8 mouse cellular contexts compared by ENCODE assay signal in genomic region chr10:102878010-102878409, GRCm38 (mm10).
DNase-seq lines count a peak whose midpoint lies in the region; ATAC-seq and TF ChIP-seq lines count a peak whose summit lies in the region.

No protein-coding gene starts in this region.

- peak; percentile 93 for ATAC-seq in forebrain, embryonic 15.5 days (replicated peaks)
- peak; percentile 65; the same call in 1 of the 2 replicates for ATAC-seq in limb, embryonic 11.5 days (ENCODE audit: insufficient number of reproducible peaks, low FRiP score, low TSS enrichment, low read depth)
- no peak; the same call in 1 of the 2 replicates for ATAC-seq in neural tube, embryonic 15.5 days (ENCODE audit: low FRiP score)

- peak overlapping the region; percentile 18; the same call in 1 of the 2 replicates for H3K4me2 ChIP-seq in forebrain, embryonic 15.5 days (replicated peaks)
- no peak overlapping the region for H3K4me2 ChIP-seq in limb, embryonic 11.5 days (ENCODE audit: low read depth, severe bottlenecking)
- peak overlapping the region; percentile 44 for H3K4me2 ChIP-seq in neural tube, embryonic 15.5 days

- peak; percentile 76 for TF ChIP-seq CTCF in heart, adult 2 months (IDR thresholded peaks at IDR 0.05)
- TF ChIP-seq CTCF in kidney, adult 2 months (conservative IDR thresholded peaks at IDR 0.05; ENCODE audit: insufficient read depth, insufficient read length, low read depth, low read length): peak; percentile 23; the same call in 1 of the 2 replicates

- DNase-seq in heart, adult 2 months: no peak
- no peak for DNase-seq in heart, embryonic 10.5 days (ENCODE audit: low spot score)
- DNase-seq in R1 (ENCODE audit: low read depth, low spot score): peak; percentile 29
- DNase-seq in kidney, adult 2 months: peak; percentile 39
- DNase-seq in limb, embryonic 11.5 days (ENCODE audit: low spot score): peak; percentile 58
- no peak for DNase-seq in yolk sac, embryonic 10.5 days (ENCODE audit: low spot score)

- 30% methylated on average over 11 of the region's 11 CpGs for WGBS in heart, adult 2 months
- WGBS in heart, embryonic 10.5 days: 38% methylated on average over 11 of the region's 11 CpGs
- WGBS in forebrain, embryonic 15.5 days: 29% methylated on average over 11 of the region's 11 CpGs
- WGBS in kidney, adult 2 months: 22% methylated on average over 11 of the region's 11 CpGs
- WGBS in limb, embryonic 11.5 days: 25% methylated on average over 11 of the region's 11 CpGs
- 33% methylated on average over 11 of the region's 11 CpGs for WGBS in neural tube, embryonic 15.5 days

- no peaks in the 10 kb centered on the region for H3K27me3 ChIP-seq in heart, adult 2 months (ENCODE audit: control insufficient read depth, insufficient read depth, low read length)
- H3K27me3 ChIP-seq in heart, embryonic 10.5 days (ENCODE audit: insufficient read depth, poor library complexity, severe bottlenecking): no peaks in the 10 kb centered on the region
- H3K27me3 ChIP-seq in forebrain, embryonic 15.5 days: no peaks in the 10 kb centered on the region
- H3K27me3 ChIP-seq in kidney, adult 2 months (replicated peaks; ENCODE audit: control insufficient read depth, insufficient read depth, low read length): no peaks in the 10 kb centered on the region
- no peaks in the 10 kb centered on the region for H3K27me3 ChIP-seq in limb, embryonic 11.5 days (ENCODE audit: control insufficient read depth, insufficient read depth, low read length)
- H3K27me3 ChIP-seq in neural tube, embryonic 15.5 days (replicated peaks): no peaks in the 10 kb centered on the region

- H3K36me3 ChIP-seq in heart, adult 2 months (ENCODE audit: control insufficient read depth, insufficient read depth, low read length): no peaks in the 10 kb centered on the region
- no peaks in the 10 kb centered on the region for H3K36me3 ChIP-seq in heart, embryonic 10.5 days
- H3K36me3 ChIP-seq in forebrain, embryonic 15.5 days: no peaks in the 10 kb centered on the region
- H3K36me3 ChIP-seq in kidney, adult 2 months (ENCODE audit: control insufficient read depth, insufficient read depth, low read length): no peaks in the 10 kb centered on the region
- H3K36me3 ChIP-seq in limb, embryonic 11.5 days (ENCODE audit: control insufficient read depth, insufficient read depth, low read length): no peaks in the 10 kb centered on the region
- no peaks in the 10 kb centered on the region for H3K36me3 ChIP-seq in neural tube, embryonic 15.5 days

- no peak overlapping the region for H3K27ac ChIP-seq in heart, adult 2 months
- no peak overlapping the region for H3K27ac ChIP-seq in heart, embryonic 10.5 days
- no peak overlapping the region for H3K27ac ChIP-seq in forebrain, embryonic 15.5 days (replicated peaks)
- no peak overlapping the region for H3K27ac ChIP-seq in kidney, adult 2 months (ENCODE audit: insufficient read depth, low read depth, low read length)
- no peak overlapping the region for H3K27ac ChIP-seq in limb, embryonic 11.5 days (replicated peaks; ENCODE audit: low read depth, low read length)
- no peak overlapping the region for H3K27ac ChIP-seq in neural tube, embryonic 15.5 days (replicated peaks)

- H3K4me1 ChIP-seq in heart, adult 2 months (ENCODE audit: control insufficient read depth, insufficient read depth, low read length): no peaks in the 10 kb centered on the region
- H3K4me1 ChIP-seq in heart, embryonic 10.5 days: no peaks in the 10 kb centered on the region
- H3K4me1 ChIP-seq in forebrain, embryonic 15.5 days: 0 out of 2 replicates have a peak, but pooled peaks cover 2% of the 10 kb centered on the region
- H3K4me1 ChIP-seq in kidney, adult 2 months (ENCODE audit: control insufficient read depth, insufficient read depth, low read length): no peaks in the 10 kb centered on the region
- no peaks in the 10 kb centered on the region; the same call in 1 of the 2 replicates for H3K4me1 ChIP-seq in limb, embryonic 11.5 days (ENCODE audit: control insufficient read depth, insufficient read depth, low read length)
- no peaks in the 10 kb centered on the region for H3K4me1 ChIP-seq in neural tube, embryonic 15.5 days

- no peak for TF ChIP-seq EP300 in heart, adult 2 months (IDR thresholded peaks at IDR 0.05; ENCODE audit: insufficient read depth, low read depth, low read length)

- intact Hi-C loops in heart, adult 2 months (cut with DNase I): no loop called here

- no peaks in the 10 kb centered on the region for H3K9me3 ChIP-seq in heart, embryonic 10.5 days
- H3K9me3 ChIP-seq in forebrain, embryonic 15.5 days: no peaks in the 10 kb centered on the region
- no peaks in the 10 kb centered on the region for H3K9me3 ChIP-seq in limb, embryonic 11.5 days (ENCODE audit: control insufficient read depth, low read length)
- no peaks in the 10 kb centered on the region for H3K9me3 ChIP-seq in neural tube, embryonic 15.5 days (replicated peaks)

- no peak overlapping the region for H3K4me3 ChIP-seq in heart, adult 2 months
- no peak overlapping the region for H3K4me3 ChIP-seq in heart, embryonic 10.5 days
- no peak overlapping the region for H3K4me3 ChIP-seq in forebrain, embryonic 15.5 days
- H3K4me3 ChIP-seq in kidney, adult 2 months (ENCODE audit: insufficient read depth, low read depth, low read length): no peak overlapping the region
- H3K4me3 ChIP-seq in limb, embryonic 11.5 days (ENCODE audit: low read depth, low read length): no peak overlapping the region
- no peak overlapping the region for H3K4me3 ChIP-seq in neural tube, embryonic 15.5 days (replicated peaks)

- H3K79me2 ChIP-seq in heart, adult 2 months (replicated peaks; ENCODE audit: control insufficient read depth, insufficient read depth, low read length): no peaks in the 10 kb centered on the region

- no peak overlapping the region for H3K9ac ChIP-seq in heart, adult 2 months (ENCODE audit: low read depth, low read length)
- no peak overlapping the region for H3K9ac ChIP-seq in forebrain, embryonic 15.5 days (replicated peaks)
- H3K9ac ChIP-seq in limb, embryonic 11.5 days (ENCODE audit: low read length): no peak overlapping the region
- H3K9ac ChIP-seq in neural tube, embryonic 15.5 days (replicated peaks): no peak overlapping the region

- no peak for TF ChIP-seq POLR2A in heart, adult 2 months (IDR thresholded peaks at IDR 0.05; ENCODE audit: insufficient read depth, low read depth, low read length)
- TF ChIP-seq POLR2A in kidney, adult 2 months (IDR thresholded peaks at IDR 0.05; ENCODE audit: low read depth, low read length): no peak

Comparison
In these comparisons a context has a peak if more than half of its experiments do, and no peak if none do; other contexts are left out.
1. DNase-seq: peak in R1 (single experiment), kidney, adult 2 months (single experiment) and limb, embryonic 11.5 days (single experiment); none in heart, adult 2 months (0 of 2), heart, embryonic 10.5 days (single experiment) and yolk sac, embryonic 10.5 days (single experiment).